Mouse (Mus musculus): ENCODE results near the gene Gm8660.
"Not testable (repeated sequence)": the region's sequence is repeated elsewhere in the genome, so short reads cannot be mapped to it uniquely, and the experiment has no call there.

Gm8660 gene

GRCm38 (mm10) chr7:22370939-22371338 lies at the start of gene Gm8660:
TSS of gene Gm8660 (minus strand) at chr7:22371039.
- not testable (repeated sequence) for DNase-seq (ENCODE audit: low spot score)

- DNase-seq (ENCODE audit: low spot score) = not testable (repeated sequence)
Measured at GRCm38 (mm10) chr7:22413283-22413682, 42.4 kb upstream of the Gm8660 start, which contains the start of gene Vmn1r148. TSS of gene Vmn1r148 (plus strand) at chr7:22413583.

- not testable (repeated sequence) for DNase-seq (ENCODE audit: low spot score)
Measured at GRCm38 (mm10) chr7:22329617-22330016, 41.2 kb downstream of the Gm8660 start, which contains the start of gene Gm4187. TSS of gene Gm4187 (minus strand) at chr7:22329717.

Data from embryo, embryonic 10.5 days (tissue).